Mouse (Mus musculus): Measurements from ENCODE around the gene Edil3. TPM values are rescaled to one million over a fixed set of nuclear protein-coding genes. Genes with fewer than 3 reads are reported as not detected.

Edil3 gene
- total RNA-seq (2022), result 1 to 10 TPM; 2.4 to 4.7 (median 3.6) TPM

- DNase-seq, result no peak
Observed at GRCm38 (mm10) chr13:88821440-88822331, at the start of gene Edil3. TSS of gene Edil3 (plus strand) at chr13:88821472.

GRCm38 (mm10) chr13:88799186-88799585 lies 22.1 kb upstream of the Edil3 start:
- no peak for DNase-seq

- no peak for DNase-seq
Observed at GRCm38 (mm10) chr13:88801006-88801405, 20.3 kb upstream of the Edil3 start.

- no peak for DNase-seq
Observed at GRCm38 (mm10) chr13:88805838-88806237, 15.4 kb upstream of the Edil3 start.

GRCm38 (mm10) chr13:88806269-88806668 lies 15.0 kb upstream of the Edil3 start:
- DNase-seq, result no peak

- no peak for DNase-seq
Observed at GRCm38 (mm10) chr13:88810097-88810496, 11.2 kb upstream of the Edil3 start.

GRCm38 (mm10) chr13:88820686-88821308 lies 475 bp upstream of the Edil3 start:
- no peak for DNase-seq

GRCm38 (mm10) chr13:88822332-88822895 lies 1.1 kb downstream of the Edil3 start:
- no peak for DNase-seq

GRCm38 (mm10) chr13:88822976-88823521 lies 1.8 kb downstream of the Edil3 start:
- no peak for DNase-seq

- no peak for DNase-seq
Observed at GRCm38 (mm10) chr13:88823522-88824419, 2.5 kb downstream of the Edil3 start.

GRCm38 (mm10) chr13:88824441-88824840 lies 3.2 kb downstream of the Edil3 start:
- no peak for DNase-seq

- DNase-seq, result no peak
Observed at GRCm38 (mm10) chr13:88828362-88828761, 7.1 kb downstream of the Edil3 start.

GRCm38 (mm10) chr13:88833732-88834131 lies 12.5 kb downstream of the Edil3 start:
- no peak for DNase-seq

- DNase-seq, result no peak
Observed at GRCm38 (mm10) chr13:88849739-88850138, 28.5 kb downstream of the Edil3 start.

- no peak for DNase-seq
Observed at GRCm38 (mm10) chr13:88879960-88880359, 58.7 kb downstream of the Edil3 start.

- no peak for DNase-seq
Observed at GRCm38 (mm10) chr13:88890728-88891127, 69.5 kb downstream of the Edil3 start.

- no peak for DNase-seq
Observed at GRCm38 (mm10) chr13:88900046-88900445, 78.8 kb downstream of the Edil3 start.

GRCm38 (mm10) chr13:88907405-88907804 lies 86.1 kb downstream of the Edil3 start:
- no peak for DNase-seq

- no peak for DNase-seq
Observed at GRCm38 (mm10) chr13:88908187-88908586, 86.9 kb downstream of the Edil3 start.

- DNase-seq, result no peak
Observed at GRCm38 (mm10) chr13:88916503-88916902, 95.2 kb downstream of the Edil3 start.

GRCm38 (mm10) chr13:88929626-88930025 lies 108.4 kb downstream of the Edil3 start:
- no peak for DNase-seq

GRCm38 (mm10) chr13:88938564-88938963 lies 117.3 kb downstream of the Edil3 start:
- no peak for DNase-seq
